Mouse (Mus musculus) bone marrow macrophage, adult 2 months (primary cell): ENCODE data around the gene Pik3cg.

Experiments used
- CTCF ChIP-seq: IDR thresholded peaks from 2 replicates; pipeline ENCODE4 v1.5.1; 2012; ENCODE audit warnings: low read depth, mild to moderate bottlenecking, low read length, moderate library complexity
- POLR2A ChIP-seq: IDR thresholded peaks from 2 replicates; pipeline ENCODE4 v1.6.1; 2012; ENCODE audit warnings: mild to moderate bottlenecking, low read depth, low read length, borderline replicate concordance

DNA sequence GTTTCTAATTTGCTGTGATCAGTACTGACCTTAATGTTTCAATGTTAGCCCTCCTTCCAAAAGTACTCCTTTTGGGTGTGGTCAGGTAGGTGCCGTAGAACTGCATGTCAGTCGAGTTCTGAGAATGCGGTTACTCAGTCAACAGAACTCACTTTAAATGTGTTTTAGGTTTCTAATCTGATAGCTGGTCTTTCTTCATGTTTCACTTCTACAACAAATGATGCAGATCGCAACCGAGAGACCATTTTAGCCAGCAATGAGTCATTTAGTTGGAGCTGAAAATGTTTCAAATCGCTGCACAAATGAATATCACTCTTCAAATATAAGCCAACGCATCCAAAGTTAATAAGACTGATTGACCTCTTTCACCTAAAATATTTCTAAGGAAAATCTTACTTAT is 6.5 kb downstream of the Pik3cg start:
- no peak for TF ChIP-seq CTCF
- TF ChIP-seq POLR2A, result no peak
